Mouse (Mus musculus) intestine, postnatal 0 days (tissue): ENCODE measurements around the gene Hoxd11. TPM values are rescaled to one million over a fixed set of nuclear protein-coding genes. Genes with fewer than 3 reads are reported as not detected.

ENCODE experiments used
- ATAC-seq: fragments of 200-750 bp; cut with Nextera tagmentation; 2 replicates; pipeline ENCODE4 v1.8.0; 2017; ENCODE audit warnings: mild to moderate bottlenecking, moderate TSS enrichment, moderate library complexity
- H3K27ac ChIP-seq: fragments of 300-500 bp; sonication (generic); 2 replicates; pipeline ENCODE4 v1.5.1; 2014; ENCODE audit warnings: mild to moderate bottlenecking, low read depth, low read length, moderate library complexity
- H3K27me3 ChIP-seq: fragments of 300-500 bp; sonication (generic); replicated peaks from 2 replicates; pipeline ENCODE4 v1.6.1; 2014; ENCODE audit warnings: low read length, mixed read lengths; ENCODE audit not compliant: control insufficient read depth, insufficient read depth
- H3K36me3 ChIP-seq: fragments of 300-500 bp; sonication (generic); 2 replicates; pipeline ENCODE4 v1.6.1; 2014; ENCODE audit warnings: mild to moderate bottlenecking, moderate library complexity; ENCODE audit not compliant: control insufficient read depth, insufficient read depth
- H3K4me1 ChIP-seq: fragments of 300-500 bp; sonication (generic); replicated peaks from 2 replicates; pipeline ENCODE4 v1.6.1; 2014; ENCODE audit warnings: antibody characterized with exemption, low read length, mixed read lengths; ENCODE audit not compliant: control insufficient read depth, insufficient read depth
- H3K4me2 ChIP-seq: fragments of 300-500 bp; sonication (generic); replicated peaks from 2 replicates; pipeline ENCODE4 v1.6.1; 2014; ENCODE audit warnings: low read depth, mild to moderate bottlenecking, moderate library complexity
- H3K4me3 ChIP-seq: fragments of 300-500 bp; sonication (generic); 2 replicates; pipeline ENCODE4 v1.5.1; 2014; ENCODE audit warnings: low read depth, low read length
- H3K9ac ChIP-seq: fragments of 300-500 bp; sonication (generic); 2 replicates; pipeline ENCODE4 v1.6.1; 2014; ENCODE audit warnings: mild to moderate bottlenecking, low read depth, low read length
- H3K9me3 ChIP-seq: fragments of 300-500 bp; sonication (generic); 2 replicates; pipeline ENCODE4 v1.6.1; 2016; ENCODE audit warnings: mixed run types; ENCODE audit not compliant: control insufficient read depth
- CTCF ChIP-seq: sonication (generic); IDR thresholded peaks from 2 replicates; pipeline ENCODE4 v1.5.1; 2016; ENCODE audit warnings: low read depth, mild to moderate bottlenecking, control low read depth, antibody characterized with exemption, moderate library complexity
- WGBS: fragments of 180-500 bp; shearing (Covaris S2); extraction: QIAGEN DNeasy Blood & Tissue Kit; methylation state at CpG from one replicate; pipeline ENCODE4 v1.1.7; 2014; 5-methylcytosine and 5-hydroxymethylcytosine counted together
- polyA plus RNA-seq: library from polyadenylated mRNA; unstranded; fragments of >200 nt; fragmentation: Nextera tagmentation; extraction: Ambion mirVana; gene quantifications from 2 replicates; pipeline ENCODE4 v1.2.1, GENCODE M21; 2015

Hoxd11 gene
- polyA plus RNA-seq, 1 experiment from 2014 or later: 0.64 TPM

DNA sequence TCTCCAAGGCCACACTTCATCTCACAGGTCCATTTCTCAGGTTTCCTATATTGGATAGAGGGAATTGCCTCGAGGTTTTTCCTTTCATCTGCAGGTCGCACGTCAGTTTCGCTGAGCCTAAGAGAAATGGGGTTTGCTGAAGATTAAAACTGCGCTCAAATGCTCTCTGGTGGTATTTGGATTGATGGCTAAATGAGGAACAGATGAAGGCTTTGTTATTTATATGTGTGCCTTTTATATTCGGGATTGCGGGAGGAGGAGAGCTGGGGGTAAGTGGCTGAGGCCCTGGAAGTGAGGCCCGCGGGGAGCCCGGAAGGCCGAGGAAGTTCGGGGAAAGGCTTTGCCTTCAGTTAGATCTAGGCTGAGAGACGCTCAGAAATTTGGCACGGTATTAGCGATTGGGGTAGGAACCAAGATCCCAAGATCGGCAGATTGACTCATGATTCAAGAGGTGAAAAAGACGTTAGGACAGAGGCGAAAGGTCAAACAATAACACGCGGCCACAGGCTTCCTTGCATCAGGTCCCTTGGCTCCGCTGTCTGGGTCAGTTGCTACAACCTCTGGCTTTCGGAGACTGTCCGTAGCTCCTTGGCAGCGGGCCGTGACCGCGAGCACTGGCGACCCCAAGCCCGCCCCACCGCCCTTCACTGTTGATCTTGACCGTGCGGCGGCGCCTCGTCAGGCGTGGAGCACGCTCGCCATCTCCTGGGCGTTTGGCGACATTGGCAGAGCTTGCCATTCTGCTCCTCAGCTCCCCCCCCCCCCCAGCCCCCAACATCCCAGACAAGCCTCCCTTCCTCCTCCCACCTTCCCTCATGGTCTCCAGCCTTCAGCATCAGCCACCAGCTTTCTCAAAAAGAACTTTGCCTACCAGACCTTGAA is 6.6 kb upstream of the Hoxd11 start:
- Histone ChIP-seq H3K4me1 (0 out of 2 replicates have a peak, but pooled peaks cover 3% of the 10 kb centered on the region), H3K36me3 (no peaks in the 10 kb centered on the region), H3K27ac (no peak overlapping the region), H3K9ac (no peak overlapping the region), H3K4me2 (peak overlapping the region; percentile 58), H3K4me3 (peak overlapping the region; percentile 38), H3K27me3 (peaks cover 99% of the 10 kb centered on the region), H3K9me3 (no peaks in the 10 kb centered on the region)
- WGBS: 6% methylated on average over 39 of the region's 40 CpGs
- peak; percentile 86 for TF ChIP-seq CTCF
- no peak for ATAC-seq

- Histone ChIP-seq H3K4me2 (no peak overlapping the region), H3K36me3 (no peaks in the 10 kb centered on the region), H3K27me3 (peaks cover 99% of the 10 kb centered on the region), H3K4me3 (no peak overlapping the region), H3K27ac (no peak overlapping the region), H3K9me3 (no peaks in the 10 kb centered on the region), H3K4me1 (no peaks in the 10 kb centered on the region), H3K9ac (no peak overlapping the region)
- 5% methylated on average over 24 of the region's 24 CpGs for WGBS
- ATAC-seq: no peak
- TF ChIP-seq CTCF: no peak
These were observed 5.4 kb upstream of the Hoxd11 start for GRCm38 (mm10) chr2:74673835-74674425.

DNA sequence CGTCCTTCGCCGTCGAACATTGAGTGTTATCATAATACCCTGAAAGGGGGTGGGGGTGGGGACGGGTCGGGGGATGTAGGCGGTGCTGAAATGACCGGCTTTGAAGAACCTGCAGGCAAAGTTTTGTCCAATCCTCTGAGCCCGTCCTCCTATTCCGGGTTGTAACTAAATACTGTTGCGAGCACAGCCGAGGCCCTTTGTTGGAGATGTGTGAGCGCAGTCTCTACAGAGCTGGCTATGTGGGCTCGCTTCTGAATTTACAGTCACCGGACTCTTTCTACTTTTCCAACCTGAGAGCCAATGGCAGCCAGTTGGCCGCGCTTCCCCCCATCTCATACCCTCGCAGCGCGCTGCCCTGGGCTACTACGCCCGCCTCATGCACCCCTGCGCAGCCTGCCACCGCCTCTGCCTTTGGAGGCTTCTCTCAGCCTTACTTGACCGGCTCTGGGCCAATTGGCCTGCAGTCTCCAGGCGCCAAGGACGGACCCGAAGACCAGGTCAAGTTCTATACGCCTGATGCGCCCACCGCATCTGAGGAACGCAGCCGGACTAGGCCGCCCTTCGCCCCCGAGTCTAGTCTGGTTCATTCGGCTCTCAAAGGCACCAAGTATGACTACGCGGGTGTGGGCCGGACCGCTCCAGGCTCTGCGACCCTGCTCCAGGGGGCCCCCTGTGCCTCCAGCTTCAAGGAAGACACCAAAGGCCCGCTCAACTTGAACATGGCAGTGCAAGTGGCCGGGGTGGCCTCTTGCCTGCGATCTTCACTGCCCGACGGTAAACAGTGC is 4.3 kb upstream of the Hoxd11 start, which contains the start of gene Hoxd12:
Gene Hoxd12 (plus strand): TSS at position 133 of the 785 bp plus-strand sequence.
- Histone ChIP-seq H3K4me2 (no peak within 1 kb of the TSS), H3K27ac (no peak within 1 kb of the TSS), H3K27me3 (peaks cover 99% of the 10 kb centered on the region), H3K9ac (no peak within 1 kb of the TSS), H3K4me1 (no peaks in the 10 kb centered on the region), H3K36me3 (no peaks in the 10 kb centered on the region), H3K9me3 (no peaks in the 10 kb centered on the region), H3K4me3 (no peak within 1 kb of the TSS)
- no peak for TF ChIP-seq CTCF
- no peak for ATAC-seq
- WGBS: 4% methylated on average over 47 of the region's 47 CpGs

- no peak overlapping the region for H3K9ac ChIP-seq
- WGBS: 6% methylated on average over 23 of the region's 24 CpGs
These were observed 3.6 kb upstream of the Hoxd11 start for GRCm38 (mm10) chr2:74675666-74676282.

GRCm38 (mm10) chr2:74676376-74677052 is 2.8 kb upstream of the Hoxd11 start:
- no peak for TF ChIP-seq CTCF
- no peaks in the 10 kb centered on the region for H3K4me1 ChIP-seq
- H3K9me3 ChIP-seq: no peaks in the 10 kb centered on the region
- H3K27ac ChIP-seq: no peak overlapping the region
- WGBS: 7% methylated on average over 9 of the region's 9 CpGs
- ATAC-seq: no peak
- H3K36me3 ChIP-seq: no peaks in the 10 kb centered on the region
- H3K4me3 ChIP-seq: no peak overlapping the region
- H3K9ac ChIP-seq: no peak overlapping the region
- peaks cover 100% of the 10 kb centered on the region for H3K27me3 ChIP-seq
- no peak overlapping the region for H3K4me2 ChIP-seq

More at GRCm38 (mm10) chr2:74675666-74676282, 3.6 kb upstream of the Hoxd11 start:
- Histone ChIP-seq H3K36me3 (no peaks in the 10 kb centered on the region), H3K4me2 (no peak overlapping the region), H3K27ac (no peak overlapping the region), H3K4me3 (no peak overlapping the region), H3K9me3 (no peaks in the 10 kb centered on the region), H3K27me3 (peaks cover 100% of the 10 kb centered on the region), H3K4me1 (no peaks in the 10 kb centered on the region)
- no peak for ATAC-seq
- no peak for TF ChIP-seq CTCF
